Comparison of ENCODE assay signal across 16 mouse cellular contexts in genomic region chr4:93286065-93286464, GRCm38 (mm10).
"Had no signal": no experiment of that assay in that cellular context is flagged by ENCODE, and none has a peak within 500 bp of the region (broad histone marks: within the 10 kb centered on the region; RNA-seq: fewer than 3 reads in every experiment).

No protein-coding gene starts in this region.

- H3K9ac ChIP-seq: limb, embryonic 15.5 days; liver, embryonic 12.5 days; lung, embryonic 14.5 days; midbrain, embryonic 12.5 days; stomach, embryonic 15.5 days had no signal

- H3K27me3 ChIP-seq: limb, embryonic 15.5 days; liver, embryonic 12.5 days; midbrain, embryonic 12.5 days; stomach, embryonic 15.5 days had no signal

- ATAC-seq: liver, embryonic 12.5 days had no signal

- DNase-seq: kidney, adult 11 months; kidney, adult 9 months; kidney, postnatal 36 days; layer of hippocampus, adult 9-11 months; layer of hippocampus, postnatal 36 days; lung, embryonic 14.5 days; lung, postnatal 14 days; retina, postnatal 1 day; thymus, adult 2 months; thymus, postnatal 36 days had no signal

- H3K27ac ChIP-seq: kidney, postnatal 0 days; limb, embryonic 15.5 days; liver, embryonic 12.5 days; macrophage; midbrain, embryonic 12.5 days; stomach, embryonic 15.5 days had no signal

- H3K4me3 ChIP-seq: limb, embryonic 15.5 days; liver, embryonic 12.5 days; midbrain, embryonic 12.5 days; stomach, embryonic 15.5 days had no signal

- H3K9me3 ChIP-seq: limb, embryonic 15.5 days; liver, embryonic 12.5 days; midbrain, embryonic 12.5 days; stomach, embryonic 15.5 days had no signal

- H3K4me2 ChIP-seq: limb, embryonic 15.5 days; liver, embryonic 12.5 days; lung, embryonic 14.5 days; midbrain, embryonic 12.5 days; stomach, embryonic 15.5 days had no signal

- H3K4me1 ChIP-seq: limb, embryonic 15.5 days; liver, embryonic 12.5 days; midbrain, embryonic 12.5 days; stomach, embryonic 15.5 days had no signal

- H3K36me3 ChIP-seq: limb, embryonic 15.5 days; liver, embryonic 12.5 days; midbrain, embryonic 12.5 days; stomach, embryonic 15.5 days had no signal
